9 mouse cellular contexts compared by ENCODE assay signal in the genomic region with DNA sequence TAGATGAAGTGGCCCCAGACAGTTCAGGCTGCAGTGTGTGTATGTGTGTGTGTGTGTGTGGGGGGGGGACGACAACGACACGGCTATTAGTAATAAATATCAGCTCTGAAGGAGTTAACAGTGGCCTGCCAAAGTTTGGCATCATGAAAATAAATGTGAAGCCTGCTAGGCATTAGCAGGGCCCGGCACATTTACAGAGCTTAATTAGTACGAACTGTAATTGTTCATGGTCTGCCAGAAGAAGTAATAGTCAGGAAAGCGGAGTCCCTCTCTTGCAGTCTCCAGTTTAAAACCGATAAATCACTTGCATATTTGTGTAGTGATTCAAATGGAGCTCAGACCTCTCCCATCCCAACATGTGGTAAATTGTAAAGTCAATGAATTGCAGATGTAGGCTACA. TPM values are rescaled to one million over a fixed set of nuclear protein-coding genes. Genes with fewer than 3 reads are reported as not detected.
A peak's percentile ranks its signal among the peaks of the same experiment; 100 is the strongest.
DNase-seq lines count a peak whose midpoint lies in the region; ATAC-seq and TF ChIP-seq lines count a peak whose summit lies in the region.
"Had no signal": no experiment of that assay in that cellular context is flagged by ENCODE, and none has a peak within 500 bp of the region (broad histone marks: within the 10 kb centered on the region; RNA-seq: fewer than 3 reads in every experiment).

No protein-coding gene starts in this region.

- no peak overlapping the region for H3K4me3 ChIP-seq in intestine, embryonic 14.5 days (ENCODE audit: low read depth, low read length)
- H3K4me3 ChIP-seq in intestine, embryonic 16.5 days (ENCODE audit: low read length), result no peak overlapping the region
- H3K4me3 ChIP-seq in embryonic facial prominence, embryonic 12.5 days, result 0 out of 2 replicates have a peak overlapping the region, but pooled peaks have one; percentile 5
- peak overlapping the region; percentile 94 for H3K4me3 ChIP-seq in limb, embryonic 10.5 days
- H3K4me3 ChIP-seq in neural tube, embryonic 13.5 days, result no peak overlapping the region
- no peak overlapping the region for H3K4me3 ChIP-seq in layer of hippocampus, adult 2 months
- H3K4me3 ChIP-seq: intestine, embryonic 15.5 days had no signal

- TF ChIP-seq CTCF in layer of hippocampus, adult 2 months (conservative IDR thresholded peaks at IDR 0.05), result no peak

- ATAC-seq in intestine, embryonic 14.5 days (replicated peaks; ENCODE audit: low FRiP score, low TSS enrichment, low read depth), result no peak
- no peak for ATAC-seq in intestine, embryonic 16.5 days
- no peak for ATAC-seq in embryonic facial prominence, embryonic 12.5 days (ENCODE audit: insufficient number of reproducible peaks, insufficient read depth, low FRiP score, low TSS enrichment)
- peak; percentile 59; the same call in 1 of the 2 replicates for ATAC-seq in neural tube, embryonic 13.5 days (ENCODE audit: low read depth)
- no peak for ATAC-seq in granulocyte monocyte progenitor cell, adult 5-6 weeks (replicated peaks; ENCODE audit: poor library complexity, severe bottlenecking)
- ATAC-seq: intestine, embryonic 15.5 days had no signal

- peak overlapping the region; percentile 30 for H3K4me2 ChIP-seq in intestine, embryonic 14.5 days (ENCODE audit: low read length)
- no peak overlapping the region for H3K4me2 ChIP-seq in intestine, embryonic 16.5 days (ENCODE audit: low read depth, low read length)
- H3K4me2 ChIP-seq in embryonic facial prominence, embryonic 12.5 days (replicated peaks), result peak overlapping the region; percentile 86
- peak overlapping the region; percentile 27 for H3K4me2 ChIP-seq in neural tube, embryonic 13.5 days
- H3K4me2 ChIP-seq: intestine, embryonic 15.5 days had no signal

- H3K4me1 ChIP-seq in intestine, embryonic 14.5 days (replicated peaks; ENCODE audit: control insufficient read depth, insufficient read depth, low read length), result peaks cover 65% of the 10 kb centered on the region
- H3K4me1 ChIP-seq in intestine, embryonic 16.5 days (ENCODE audit: control insufficient read depth, insufficient read depth, low read length), result peaks cover 52% of the 10 kb centered on the region
- H3K4me1 ChIP-seq in embryonic facial prominence, embryonic 12.5 days, result peaks cover 85% of the 10 kb centered on the region
- H3K4me1 ChIP-seq in limb, embryonic 10.5 days, result peaks cover 96% of the 10 kb centered on the region
- H3K4me1 ChIP-seq in neural tube, embryonic 13.5 days (replicated peaks), result peaks cover 90% of the 10 kb centered on the region

- WGBS in intestine, embryonic 14.5 days, result 30% methylated on average over 7 of the region's 7 CpGs
- 42% methylated on average over 7 of the region's 7 CpGs for WGBS in intestine, embryonic 16.5 days
- 16% methylated on average over 7 of the region's 7 CpGs for WGBS in embryonic facial prominence, embryonic 12.5 days
- WGBS in limb, embryonic 10.5 days, result 9% methylated on average over 7 of the region's 7 CpGs
- 6% methylated on average over 7 of the region's 7 CpGs for WGBS in neural tube, embryonic 13.5 days

- H3K27me3 ChIP-seq in intestine, embryonic 14.5 days (replicated peaks; ENCODE audit: control insufficient read depth, insufficient read depth, low read length), result no peaks in the 10 kb centered on the region
- no peaks in the 10 kb centered on the region for H3K27me3 ChIP-seq in intestine, embryonic 16.5 days (replicated peaks; ENCODE audit: control insufficient read depth, insufficient read depth, low read length)
- H3K27me3 ChIP-seq in embryonic facial prominence, embryonic 12.5 days, result no peaks in the 10 kb centered on the region
- peaks cover 9% of the 10 kb centered on the region; the same call in 1 of the 2 replicates for H3K27me3 ChIP-seq in limb, embryonic 10.5 days (ENCODE audit: low read depth, poor library complexity, severe bottlenecking)
- peaks cover 63% of the 10 kb centered on the region for H3K27me3 ChIP-seq in neural tube, embryonic 13.5 days
- H3K27me3 ChIP-seq: intestine, embryonic 15.5 days had no signal

- no peaks in the 10 kb centered on the region for H3K9me3 ChIP-seq in intestine, embryonic 14.5 days (ENCODE audit: control insufficient read depth, low read length)
- H3K9me3 ChIP-seq in intestine, embryonic 16.5 days (ENCODE audit: control insufficient read depth, low read length), result no peaks in the 10 kb centered on the region
- no peaks in the 10 kb centered on the region for H3K9me3 ChIP-seq in embryonic facial prominence, embryonic 12.5 days
- no peaks in the 10 kb centered on the region for H3K9me3 ChIP-seq in limb, embryonic 10.5 days (replicated peaks)
- H3K9me3 ChIP-seq in neural tube, embryonic 13.5 days, result no peaks in the 10 kb centered on the region
- H3K9me3 ChIP-seq: intestine, embryonic 15.5 days had no signal

- H3K9ac ChIP-seq in intestine, embryonic 14.5 days (ENCODE audit: low read length), result no peak overlapping the region
- H3K9ac ChIP-seq in intestine, embryonic 16.5 days (ENCODE audit: low read depth, low read length), result no peak overlapping the region
- peak overlapping the region; percentile 33; the same call in 1 of the 2 replicates for H3K9ac ChIP-seq in embryonic facial prominence, embryonic 12.5 days
- H3K9ac ChIP-seq in neural tube, embryonic 13.5 days, result no peak overlapping the region
- H3K9ac ChIP-seq: intestine, embryonic 15.5 days had no signal

- no peak overlapping the region for H3K27ac ChIP-seq in intestine, embryonic 14.5 days (ENCODE audit: low read depth)
- no peak overlapping the region for H3K27ac ChIP-seq in intestine, embryonic 16.5 days (ENCODE audit: low read length)
- peak overlapping the region; percentile 81 for H3K27ac ChIP-seq in embryonic facial prominence, embryonic 12.5 days
- peak overlapping the region; percentile 79 for H3K27ac ChIP-seq in limb, embryonic 10.5 days
- no peak overlapping the region for H3K27ac ChIP-seq in neural tube, embryonic 13.5 days (replicated peaks)
- H3K27ac ChIP-seq in layer of hippocampus, adult 2 months, result no peak overlapping the region
- H3K27ac ChIP-seq: intestine, embryonic 15.5 days had no signal

- intact Hi-C loops in left cerebral cortex, postnatal 14 days (cut with DNase I), result loop anchor here (5.0 kb wide), 1 partner anchor 148 kb away; no protein-coding TSS in a partner anchor

- DNase-seq in intestine, embryonic 14.5 days (ENCODE audit: low spot score), result no peak
- DNase-seq in limb, embryonic 10.5 days (ENCODE audit: low spot score), result peak; percentile 53
- no peak for DNase-seq in layer of hippocampus, adult 2 months (ENCODE audit: low spot score in 2 of 2)
- DNase-seq in left cerebral cortex, postnatal 14 days (ENCODE audit: low spot score in 2 of 2), result no peak

- H3K36me3 ChIP-seq in intestine, embryonic 14.5 days (ENCODE audit: control insufficient read depth, insufficient read depth, low read length), result peaks cover 12% of the 10 kb centered on the region; the same call in 1 of the 2 replicates
- no peaks in the 10 kb centered on the region for H3K36me3 ChIP-seq in intestine, embryonic 16.5 days (ENCODE audit: control insufficient read depth, insufficient read depth, low read length)
- peaks cover under 1% of the 10 kb centered on the region; the same call in 1 of the 2 replicates for H3K36me3 ChIP-seq in embryonic facial prominence, embryonic 12.5 days
- H3K36me3 ChIP-seq in limb, embryonic 10.5 days, result peaks cover 26% of the 10 kb centered on the region
- no peaks in the 10 kb centered on the region for H3K36me3 ChIP-seq in neural tube, embryonic 13.5 days
- H3K36me3 ChIP-seq: intestine, embryonic 15.5 days had no signal

RNA-seq across cellular contexts. Expression of a gene that starts 7.9 kb away (rescaled TPM):
- 97.2 and 99.2 TPM in 2 replicates for polyA plus RNA-seq in intestine, embryonic 14.5 days (2014; fragmentation: Nextera tagmentation; extraction: Ambion mirVana)
- polyA plus RNA-seq in intestine, embryonic 16.5 days (2015; fragmentation: Nextera tagmentation; extraction: Ambion mirVana), result 57.1 and 58.4 TPM in 2 replicates
- polyA plus RNA-seq in embryonic facial prominence, embryonic 12.5 days (2016; fragmentation: Nextera tagmentation; extraction: Ambion mirVana), result 137 and 148 TPM in 2 replicates
- polyA plus RNA-seq in limb, embryonic 10.5 days (2016; fragmentation: Nextera tagmentation; extraction: Ambion mirVana), result 96.4 and 166 TPM in 2 replicates
- 18.4 and 29.2 TPM in 2 replicates for polyA plus RNA-seq in neural tube, embryonic 13.5 days (2015; fragmentation: Nextera tagmentation; extraction: Ambion mirVana)
- 9.3 and 11.7 TPM in 2 replicates for total RNA-seq in granulocyte monocyte progenitor cell, adult 5-6 weeks (2014; fragmentation: Nextera tagmentation)
- 0.73 and 2.9 TPM in 2 replicates for total RNA-seq in granulocyte monocyte progenitor cell, adult 5-6 weeks (2017)
- 10 to 100 TPM in 1 of 2 experiments, 1 to 10 TPM in 1; 9.9 to 11.3 TPM for total RNA-seq in layer of hippocampus, adult 2 months (2021)
- total RNA-seq in left cerebral cortex, postnatal 14 days (2021), result 10 to 100 TPM; 12.4 to 13.6 TPM

Comparison
In these comparisons a context has a peak if more than half of its experiments do, and no peak if none do; other contexts are left out.
1. H3K27ac ChIP-seq: peak in embryonic facial prominence, embryonic 12.5 days (single experiment) and limb, embryonic 10.5 days (single experiment); none in intestine, embryonic 14.5 days (single experiment), intestine, embryonic 16.5 days (single experiment), neural tube, embryonic 13.5 days (single experiment) and layer of hippocampus, adult 2 months (single experiment).
2. H3K4me3 ChIP-seq: peak in embryonic facial prominence, embryonic 12.5 days (single experiment) and limb, embryonic 10.5 days (single experiment); none in intestine, embryonic 14.5 days (single experiment), intestine, embryonic 16.5 days (single experiment), neural tube, embryonic 13.5 days (single experiment) and layer of hippocampus, adult 2 months (single experiment).